Mouse (Mus musculus) A20 (cell line): ENCODE results near the gene Gpx3.
A peak's percentile ranks its signal among the peaks of the same experiment; 100 is the strongest.
"Not testable (repeated sequence)": the region's sequence is repeated elsewhere in the genome, so short reads cannot be mapped to it uniquely, and the experiment has no call there.

Source experiments
- DNase-seq: peaks from one replicate; pipeline ENCODE4 v3.0.0-alpha.2; 2011; ENCODE audit warnings: low read depth, low spot score

Gene Gpx3

GRCm38 (mm10) chr11:54881051-54881474 lies 21.2 kb upstream of the Gpx3 start:
- DNase-seq: no peak

GRCm38 (mm10) chr11:54882671-54883070 lies 19.6 kb upstream of the Gpx3 start:
- DNase-seq: no peak

GRCm38 (mm10) chr11:54884197-54884828 lies 17.9 kb upstream of the Gpx3 start:
- DNase-seq: peak; percentile 65

GRCm38 (mm10) chr11:54884937-54885336 lies 17.3 kb upstream of the Gpx3 start:
- DNase-seq: no peak

- no peak for DNase-seq
These were observed 16.8 kb upstream of the Gpx3 start for GRCm38 (mm10) chr11:54885406-54885805.

- no peak for DNase-seq
These were observed 14.3 kb upstream of the Gpx3 start for GRCm38 (mm10) chr11:54887927-54888326.

- DNase-seq: no peak
These were observed 10.9 kb upstream of the Gpx3 start for GRCm38 (mm10) chr11:54891341-54891740.

GRCm38 (mm10) chr11:54892091-54892490 lies 10.2 kb upstream of the Gpx3 start:
- DNase-seq: no peak

GRCm38 (mm10) chr11:54894589-54894988 lies 7.7 kb upstream of the Gpx3 start:
- DNase-seq: no peak

- DNase-seq: not testable (repeated sequence)
These were observed 5.6 kb upstream of the Gpx3 start for GRCm38 (mm10) chr11:54896646-54897045.

- DNase-seq: no peak
These were observed 4.8 kb upstream of the Gpx3 start for GRCm38 (mm10) chr11:54897470-54897869.

- DNase-seq: no peak
These were observed 2.6 kb upstream of the Gpx3 start for GRCm38 (mm10) chr11:54899657-54900056.

- no peak for DNase-seq
These were observed 1.1 kb downstream of the Gpx3 start for GRCm38 (mm10) chr11:54903339-54903738.

GRCm38 (mm10) chr11:54903940-54904706 lies 1.9 kb downstream of the Gpx3 start:
- DNase-seq: no peak

- DNase-seq: no peak
These were observed 2.8 kb downstream of the Gpx3 start for GRCm38 (mm10) chr11:54905086-54905485.

GRCm38 (mm10) chr11:54905931-54906330 lies 3.7 kb downstream of the Gpx3 start:
- no peak for DNase-seq

GRCm38 (mm10) chr11:54906466-54906865 lies 4.2 kb downstream of the Gpx3 start:
- DNase-seq: no peak

GRCm38 (mm10) chr11:54907259-54907658 lies 5.0 kb downstream of the Gpx3 start:
- no peak for DNase-seq

- no peak for DNase-seq
These were observed 7.0 kb downstream of the Gpx3 start for GRCm38 (mm10) chr11:54909273-54909672.

- no peak for DNase-seq
These were observed 7.9 kb downstream of the Gpx3 start for GRCm38 (mm10) chr11:54910081-54910665.

GRCm38 (mm10) chr11:54911201-54911600 lies 8.9 kb downstream of the Gpx3 start:
- no peak for DNase-seq

- DNase-seq: no peak
These were observed 9.6 kb downstream of the Gpx3 start for GRCm38 (mm10) chr11:54911671-54912502.
